Mouse (Mus musculus) macrophage (primary cell): Measurements from ENCODE around the gene Grip1. TPM values are rescaled to one million over a fixed set of nuclear protein-coding genes. Genes with fewer than 3 reads are reported as not detected.

Source experiments
- H3K27ac ChIP-seq: fragments of 350-480 bp; formaldehyde crosslinking; 2 replicates; pipeline ENCODE4 v1.9.0; 2021
- H3K36me3 ChIP-seq: fragments of 350-480 bp; formaldehyde crosslinking; 2 replicates; pipeline ENCODE4 v1.9.0; 2021; ENCODE audit errors: inconsistent target
- H3K4me3 ChIP-seq: fragments of 350-480 bp; formaldehyde crosslinking; 2 replicates; pipeline ENCODE4 v1.9.0; 2021; ENCODE audit errors: inconsistent target
- H3K79me2 ChIP-seq: fragments of 350-480 bp; formaldehyde crosslinking; 2 replicates; pipeline ENCODE4 v1.9.0; 2021; ENCODE audit errors: inconsistent target
- WGBS: methylation state at CpG from one replicate; pipeline ENCODE4 v1.1.7; 2026; ENCODE audit warnings: inconsistent platforms; ENCODE audit not compliant: missing documents; 5-methylcytosine and 5-hydroxymethylcytosine counted together
- polyA plus RNA-seq: library from polyadenylated mRNA; stranded (reverse); fragments of 250-400 nt; gene quantifications from 3 replicates; pipeline ENCODE4 v1.2.4, GENCODE M21; 2018; ENCODE audit warnings: inconsistent platforms

Gene Grip1
- polyA plus RNA-seq, 1 experiment from 2014 or later = not detected

DNA sequence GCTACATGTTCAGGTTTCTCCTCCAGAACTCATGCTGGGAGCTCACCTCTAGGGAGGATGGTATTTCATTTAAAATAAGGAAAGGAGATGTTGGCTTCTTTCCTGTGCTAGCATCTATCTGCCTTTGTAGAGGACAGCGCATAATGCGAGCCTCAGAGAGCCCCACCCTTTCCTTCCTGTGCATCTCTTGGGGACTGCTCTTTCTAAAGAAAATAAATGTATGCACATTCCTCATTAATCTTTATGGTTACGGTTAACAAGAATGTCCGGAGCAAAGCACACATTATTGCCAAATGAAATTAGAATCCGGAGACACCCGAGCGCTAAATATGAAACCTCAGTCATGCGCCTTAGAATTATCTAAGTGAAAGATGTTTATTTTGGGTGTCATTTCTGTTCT, 490.3 kb downstream of the Grip1 start:
- Histone ChIP-seq H3K36me3 (no peaks in the 10 kb centered on the region), H3K79me2 (no peaks in the 10 kb centered on the region), H3K27ac (no peak overlapping the region), H3K4me3 (no peak overlapping the region)
- 89% methylated on average over 8 of the region's 8 CpGs for WGBS

DNA sequence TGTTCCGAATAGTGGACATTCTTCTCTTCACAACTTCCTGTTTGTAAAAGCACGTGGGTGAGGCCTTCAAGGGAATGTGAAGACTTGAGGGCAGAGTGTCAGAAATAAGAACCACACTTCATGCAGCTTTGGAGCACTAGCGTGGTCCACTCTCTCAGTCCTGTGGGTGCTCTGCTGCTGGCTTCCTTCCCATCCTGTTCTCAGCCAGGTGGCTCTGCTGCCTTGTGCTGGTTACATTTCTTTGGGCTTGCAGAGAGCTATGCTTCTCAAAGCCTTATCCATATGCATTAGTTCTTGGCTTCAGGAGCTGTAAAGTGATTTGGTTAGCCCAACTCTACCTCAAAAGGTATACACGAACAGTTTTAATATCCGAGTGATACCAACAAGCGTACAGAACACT, 497.8 kb downstream of the Grip1 start:
- H3K4me3 ChIP-seq = no peak overlapping the region
- no peaks in the 10 kb centered on the region for H3K36me3 ChIP-seq
- 77% methylated on average over 6 of the region's 6 CpGs for WGBS
- no peaks in the 10 kb centered on the region for H3K79me2 ChIP-seq
- H3K27ac ChIP-seq = no peak overlapping the region

DNA sequence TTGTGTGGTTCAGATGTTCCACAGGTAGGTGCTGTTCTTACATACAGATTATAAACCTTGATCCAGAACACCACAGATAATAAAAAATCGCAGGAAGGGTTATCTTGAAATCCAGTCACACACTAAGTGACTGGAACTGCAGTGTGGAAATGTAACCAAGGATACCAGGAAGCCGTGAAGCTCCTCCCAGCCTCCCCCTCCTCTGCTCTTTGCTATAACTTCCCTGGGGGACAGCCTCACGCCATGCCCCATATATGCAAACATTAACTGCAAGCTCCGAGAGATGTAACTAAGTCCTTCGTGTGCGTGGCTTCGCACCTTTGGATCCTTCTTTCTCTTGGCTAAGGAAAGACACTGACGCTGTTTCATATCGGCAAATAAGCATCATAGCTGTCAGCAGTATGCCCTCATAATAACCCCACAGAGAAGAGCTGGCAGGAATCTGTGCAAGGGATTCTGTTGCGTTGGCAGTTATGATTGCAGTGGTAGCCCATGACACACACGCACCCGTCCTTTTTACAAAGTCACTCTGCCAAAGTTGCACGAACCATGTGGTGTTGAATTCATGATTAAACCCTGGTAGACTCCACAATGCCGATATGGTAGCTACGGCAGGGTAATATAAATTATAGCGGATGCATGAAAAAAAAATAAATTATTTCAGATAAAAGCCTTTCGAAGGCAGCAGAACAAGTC, 503.8 kb downstream of the Grip1 start:
- Histone ChIP-seq H3K36me3 (no peaks in the 10 kb centered on the region), H3K79me2 (no peaks in the 10 kb centered on the region), H3K4me3 (no peak overlapping the region), H3K27ac (no peak overlapping the region)
- 96% methylated on average over 16 of the region's 17 CpGs for WGBS

DNA sequence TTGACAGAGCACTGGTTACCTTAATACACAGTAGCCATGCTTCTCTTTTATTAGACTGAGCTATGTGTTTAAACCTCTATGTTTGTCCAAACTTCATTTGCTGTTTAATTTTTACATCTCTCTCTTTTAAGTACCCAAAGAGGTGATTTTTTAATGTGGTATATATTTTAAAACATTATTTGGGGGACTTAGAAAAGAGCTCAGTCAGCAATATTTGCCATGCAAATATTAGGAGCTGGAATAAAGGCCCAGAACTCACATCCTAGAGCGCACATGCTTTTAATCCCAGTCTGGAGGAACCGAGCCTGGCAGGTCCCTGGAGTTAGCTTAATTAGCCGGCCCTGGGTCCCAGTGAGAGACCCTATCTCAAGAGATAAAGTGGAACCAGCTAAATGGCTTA, 507.3 kb downstream of the Grip1 start:
- Histone ChIP-seq H3K4me3 (no peak overlapping the region), H3K79me2 (no peaks in the 10 kb centered on the region), H3K36me3 (no peaks in the 10 kb centered on the region), H3K27ac (no peak overlapping the region)
- 90% methylated on average over 3 of the region's 3 CpGs for WGBS

DNA sequence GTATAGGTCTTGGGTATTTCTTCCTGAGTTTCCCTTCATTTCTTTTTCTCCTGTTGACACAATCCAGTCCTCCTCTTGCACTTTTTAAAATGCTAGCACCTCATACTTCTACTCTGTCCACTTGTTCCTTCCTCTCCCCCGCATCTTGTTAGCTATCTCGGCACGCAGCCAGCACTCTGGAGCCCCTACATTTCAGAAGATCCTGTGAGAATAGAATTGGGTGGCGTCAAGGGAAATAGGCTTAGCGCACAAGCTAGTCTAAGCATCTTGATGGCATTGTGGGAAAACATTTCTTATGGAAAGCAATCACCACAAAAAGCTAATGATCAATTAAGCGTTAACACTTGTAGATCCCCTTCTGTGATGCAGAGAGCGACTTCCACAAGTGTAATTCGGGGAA, 512.7 kb downstream of the Grip1 start:
- Histone ChIP-seq H3K36me3 (no peaks in the 10 kb centered on the region), H3K4me3 (no peak overlapping the region), H3K27ac (no peak overlapping the region), H3K79me2 (no peaks in the 10 kb centered on the region)
- WGBS = 80% methylated on average over 8 of the region's 8 CpGs

DNA sequence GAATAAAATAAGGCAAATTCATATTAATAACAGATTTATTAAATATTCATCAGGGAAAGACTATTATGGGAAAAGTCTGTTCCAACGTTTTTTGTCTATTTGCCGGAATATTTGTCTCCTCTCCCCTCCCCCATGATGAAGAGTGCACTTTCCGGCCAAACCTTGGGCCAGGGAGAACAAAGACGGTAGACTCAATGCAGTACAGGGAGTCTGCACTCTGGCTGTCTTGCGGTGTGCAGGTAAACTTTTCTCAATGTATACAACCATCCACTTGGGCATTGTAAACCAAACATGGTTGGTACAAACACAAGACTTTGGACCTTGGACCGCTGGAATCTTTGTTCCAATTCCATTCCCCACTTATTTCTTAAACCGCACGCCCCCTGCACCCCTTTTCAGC, 525.8 kb downstream of the Grip1 start:
- H3K27ac ChIP-seq = no peak overlapping the region
- H3K79me2 ChIP-seq = no peaks in the 10 kb centered on the region
- H3K4me3 ChIP-seq = no peak overlapping the region
- 34% methylated on average over 8 of the region's 8 CpGs for WGBS
- no peaks in the 10 kb centered on the region for H3K36me3 ChIP-seq

DNA sequence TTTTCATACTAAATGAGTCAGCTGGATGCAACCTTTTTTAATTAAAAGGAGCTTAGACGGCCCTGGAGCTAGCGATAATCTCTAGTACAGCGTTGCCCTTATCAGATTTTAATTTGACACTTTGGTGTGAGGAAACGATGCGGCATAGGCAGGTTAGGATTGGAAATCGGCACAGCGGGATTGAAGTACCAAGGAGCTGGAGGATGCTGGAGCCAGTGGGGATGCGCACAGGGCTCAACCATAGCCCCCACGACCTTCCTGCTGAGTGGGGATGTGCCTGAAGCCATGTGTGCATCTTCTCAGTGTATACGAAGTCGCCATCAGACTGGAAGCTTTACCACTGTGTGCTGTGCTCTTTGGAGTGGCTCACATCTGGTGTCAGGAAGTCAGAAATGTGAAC, 526.4 kb downstream of the Grip1 start:
- no peaks in the 10 kb centered on the region for H3K36me3 ChIP-seq
- H3K79me2 ChIP-seq = no peaks in the 10 kb centered on the region
- no peak overlapping the region for H3K27ac ChIP-seq
- H3K4me3 ChIP-seq = no peak overlapping the region
- 47% methylated on average over 11 of the region's 11 CpGs for WGBS

DNA sequence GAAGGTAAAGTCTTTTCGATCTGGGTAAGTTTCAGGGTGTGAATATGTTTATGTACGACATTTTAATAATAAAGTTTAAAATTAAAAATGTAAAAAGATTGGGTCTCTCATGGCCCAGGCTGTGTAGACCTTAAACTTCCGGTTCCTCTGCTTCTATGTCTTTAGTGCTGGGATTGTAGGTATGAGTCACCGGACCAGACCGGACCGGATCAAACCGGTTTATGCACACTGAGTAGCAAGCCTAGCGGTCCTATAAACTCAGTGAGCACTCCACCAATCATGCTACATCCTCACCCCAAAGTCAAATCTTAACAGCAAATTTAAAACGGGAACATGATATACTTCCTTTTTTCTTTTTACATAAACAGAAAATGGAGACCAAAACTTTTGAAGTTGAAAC, 530.7 kb downstream of the Grip1 start:
- Histone ChIP-seq H3K36me3 (no peaks in the 10 kb centered on the region), H3K79me2 (no peaks in the 10 kb centered on the region), H3K4me3 (no peak overlapping the region), H3K27ac (no peak overlapping the region)
- WGBS = 68% methylated on average over 9 of the region's 9 CpGs

DNA sequence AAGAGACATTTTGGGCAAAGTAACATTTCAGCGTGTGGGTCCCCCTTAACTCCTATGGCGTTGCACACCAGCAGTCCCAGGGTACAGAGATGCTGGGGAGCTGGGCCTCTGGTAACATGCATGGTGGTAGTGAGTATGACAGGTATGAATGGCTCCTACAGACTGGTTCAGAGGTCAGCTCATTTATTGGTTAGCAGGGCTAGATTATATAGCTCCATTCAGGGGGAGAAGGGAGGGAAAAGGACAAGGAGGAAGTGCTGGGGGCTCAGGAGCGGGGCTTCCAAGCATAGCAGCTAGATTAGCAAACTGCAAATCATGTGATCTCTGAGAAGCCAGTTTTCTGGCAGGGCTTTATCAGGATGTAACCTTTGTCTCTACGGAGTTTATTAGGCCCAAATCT, 544.8 kb downstream of the Grip1 start:
- Histone ChIP-seq H3K36me3 (no peaks in the 10 kb centered on the region), H3K4me3 (no peak overlapping the region), H3K79me2 (no peaks in the 10 kb centered on the region), H3K27ac (no peak overlapping the region)
- 83% methylated on average over 4 of the region's 4 CpGs for WGBS

DNA sequence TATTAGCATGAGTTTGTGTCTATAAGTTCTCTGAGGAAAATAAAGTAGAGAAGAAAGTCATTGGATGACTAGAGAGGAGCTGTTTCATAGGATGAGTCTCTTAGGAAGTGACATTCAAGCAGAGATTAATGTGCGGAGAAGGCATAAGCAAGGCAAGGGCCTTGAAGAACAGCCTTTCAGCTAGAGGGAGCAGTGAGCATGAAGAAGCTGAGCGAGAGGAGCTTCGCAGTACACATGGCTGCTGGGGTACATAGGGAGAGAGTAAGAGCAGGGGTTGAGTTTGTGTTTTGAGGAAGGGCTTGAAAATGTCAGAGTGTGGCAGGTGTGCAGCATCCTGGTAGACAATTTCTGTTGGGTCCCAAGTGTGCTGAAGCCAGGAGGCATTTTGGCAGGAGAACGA, 548.5 kb downstream of the Grip1 start:
- no peak overlapping the region for H3K4me3 ChIP-seq
- no peaks in the 10 kb centered on the region for H3K79me2 ChIP-seq
- WGBS = 93% methylated on average over 4 of the region's 4 CpGs
- H3K27ac ChIP-seq = no peak overlapping the region
- H3K36me3 ChIP-seq = no peaks in the 10 kb centered on the region

DNA sequence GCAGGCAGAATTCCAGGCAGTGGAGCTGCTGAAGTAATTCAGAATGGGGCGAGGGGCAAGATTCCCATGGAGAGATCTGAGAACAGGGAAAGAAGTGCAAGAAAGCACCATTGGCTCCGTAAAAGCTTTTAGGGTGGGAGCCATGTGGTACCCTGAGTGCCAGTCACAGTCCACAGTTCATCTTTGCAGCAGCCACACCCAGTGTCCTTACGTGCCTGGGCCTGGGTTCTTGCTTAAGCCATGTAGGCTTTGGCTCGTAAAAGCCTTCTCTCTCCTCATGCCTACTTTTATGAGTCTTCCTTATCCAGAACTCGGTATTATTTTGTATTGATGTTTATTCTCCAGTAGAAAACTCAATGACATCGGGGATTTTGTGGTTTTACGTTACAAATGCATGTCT, 550.5 kb downstream of the Grip1 start:
- Histone ChIP-seq H3K4me3 (no peak overlapping the region), H3K27ac (no peak overlapping the region), H3K79me2 (no peaks in the 10 kb centered on the region), H3K36me3 (no peaks in the 10 kb centered on the region)
- WGBS = 93% methylated on average over 7 of the region's 7 CpGs

DNA sequence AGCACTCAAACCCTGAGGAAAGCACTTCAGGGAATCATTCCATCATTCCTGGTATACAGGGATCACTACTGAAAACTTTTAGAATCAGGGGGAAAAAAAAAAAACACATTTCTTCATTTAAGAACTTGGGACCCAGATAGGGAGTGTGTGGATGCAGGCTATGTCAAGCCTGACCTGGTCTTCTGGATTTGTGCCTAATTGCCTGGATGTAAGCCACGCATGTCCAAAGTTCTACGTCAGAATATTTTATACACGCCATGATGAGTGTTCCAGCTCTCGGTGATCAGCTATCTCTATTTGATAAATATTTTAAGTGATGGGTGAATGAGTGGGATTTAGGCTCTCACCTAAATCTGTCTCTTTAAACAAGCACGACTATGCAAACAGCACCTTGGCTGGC, 552.0 kb downstream of the Grip1 start:
- Histone ChIP-seq H3K4me3 (no peak overlapping the region), H3K79me2 (no peaks in the 10 kb centered on the region), H3K27ac (no peak overlapping the region), H3K36me3 (no peaks in the 10 kb centered on the region)
- 95% methylated on average over 5 of the region's 5 CpGs for WGBS

DNA sequence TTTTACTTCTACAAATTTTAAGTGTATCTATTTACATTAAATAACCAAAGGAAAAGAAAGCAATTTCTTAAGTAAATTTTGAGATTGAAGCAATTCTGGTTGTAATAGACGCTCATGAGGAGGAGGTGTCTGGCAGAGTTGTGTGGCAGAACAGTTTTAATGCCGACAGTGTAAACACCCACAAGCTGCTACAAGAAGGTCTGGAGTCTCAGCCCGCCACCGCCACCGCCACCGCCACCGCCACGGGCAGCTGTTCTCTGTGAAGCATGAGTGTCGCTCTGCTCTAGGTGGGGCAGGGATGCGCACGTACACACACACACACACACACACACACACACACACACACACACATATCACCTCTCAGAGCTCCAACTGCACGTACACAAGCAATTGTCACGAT, 558.7 kb downstream of the Grip1 start:
- 86% methylated on average over 9 of the region's 13 CpGs for WGBS
- H3K27ac ChIP-seq = no peak overlapping the region
- no peak overlapping the region for H3K4me3 ChIP-seq
- H3K36me3 ChIP-seq = no peaks in the 10 kb centered on the region
- no peaks in the 10 kb centered on the region for H3K79me2 ChIP-seq

DNA sequence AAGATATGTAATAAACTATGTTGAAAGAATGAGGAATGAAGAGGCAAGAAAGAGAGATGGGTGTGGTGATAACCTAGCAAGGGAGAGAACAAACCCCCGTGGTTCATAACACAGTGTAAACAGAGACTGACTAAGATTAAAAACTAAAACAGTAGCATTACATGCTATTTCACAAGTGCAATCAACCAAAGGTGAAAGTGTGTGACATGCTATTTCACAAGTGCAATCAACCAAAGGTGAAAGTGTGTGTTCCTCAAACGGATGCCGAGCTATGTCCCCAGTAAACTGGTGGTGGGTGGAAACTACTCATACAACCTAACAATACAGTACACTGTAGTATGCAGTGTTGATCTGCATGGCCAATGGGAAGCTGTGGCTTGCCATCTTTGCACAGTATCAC, 561.5 kb downstream of the Grip1 start:
- Histone ChIP-seq H3K79me2 (no peaks in the 10 kb centered on the region), H3K36me3 (no peaks in the 10 kb centered on the region), H3K4me3 (no peak overlapping the region), H3K27ac (no peak overlapping the region)
- 83% methylated on average over 3 of the region's 3 CpGs for WGBS

DNA sequence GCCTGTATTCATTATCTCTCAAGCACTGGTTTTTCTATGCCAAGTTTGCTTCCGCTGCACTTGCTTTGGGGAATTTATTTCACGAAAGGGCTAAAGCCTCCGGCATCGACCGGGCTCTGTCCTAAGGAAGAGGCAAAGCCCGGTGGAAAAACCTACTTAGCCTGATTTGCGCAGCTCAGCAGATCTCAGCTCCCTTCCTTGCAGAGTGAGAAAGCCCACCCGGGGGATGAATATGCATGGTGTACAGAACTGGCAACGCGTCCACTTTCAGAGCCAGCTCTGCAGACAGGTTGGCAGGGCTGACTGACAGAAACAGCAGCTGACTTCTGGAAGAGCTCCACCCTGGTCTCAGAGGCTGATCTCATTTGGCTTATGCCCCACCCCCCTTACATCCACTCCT, 572.8 kb downstream of the Grip1 start:
- Histone ChIP-seq H3K27ac (no peak overlapping the region), H3K36me3 (no peaks in the 10 kb centered on the region), H3K4me3 (no peak overlapping the region), H3K79me2 (no peaks in the 10 kb centered on the region)
- WGBS = 89% methylated on average over 10 of the region's 10 CpGs

DNA sequence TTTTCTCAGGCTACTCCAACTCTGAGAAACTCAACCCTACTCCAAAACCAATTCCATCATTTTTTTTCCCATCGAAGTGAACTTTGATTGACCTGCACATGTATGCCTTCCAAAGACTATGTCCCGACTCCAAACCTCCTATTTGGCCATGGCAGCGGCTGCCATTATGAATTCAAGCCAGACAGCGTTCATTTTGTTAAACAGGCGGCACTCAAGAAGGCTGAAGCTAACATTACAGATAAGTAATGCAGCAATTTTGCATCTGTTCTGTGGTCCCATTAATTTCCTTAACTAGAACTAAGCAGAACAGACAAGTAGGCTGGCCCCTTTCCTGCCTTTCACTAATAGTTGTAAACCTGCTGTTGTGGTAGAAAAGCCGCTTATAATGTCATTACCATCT, 577.3 kb downstream of the Grip1 start:
- Histone ChIP-seq H3K36me3 (no peaks in the 10 kb centered on the region), H3K4me3 (no peak overlapping the region), H3K27ac (no peak overlapping the region), H3K79me2 (no peaks in the 10 kb centered on the region)
- WGBS = 93% methylated on average over 6 of the region's 6 CpGs
